Mouse (Mus musculus) heart, postnatal 36 days (tissue): Measurements from ENCODE around the gene Rps17. TPM values are rescaled to one million over a fixed set of nuclear protein-coding genes. Genes with fewer than 3 reads are reported as not detected.

ENCODE experiments used
- total RNA-seq, 2 experiments: library from RNA; stranded (reverse); gene quantifications; 2 replicates each; pipeline ENCODE4 v1.2.3; 2021

The Rps17 gene
- total RNA-seq, 2 experiments from 2014 or later = 870 to 936 TPM

Other genes starting within 250 kb of the Rps17 start
- under 1 TPM in 1 of 2 experiments, not detected in 1; 0.16 TPM for gene Slc28a1, start 230.5 kb downstream of the Rps17 start, total RNA-seq
- gene Pde8a, start 131.7 kb downstream of the Rps17 start, total RNA-seq = 10 to 100 TPM; 11.5 to 11.9 TPM
- gene Cpeb1, start 110.2 kb upstream of the Rps17 start, total RNA-seq = 10 to 100 TPM; 11.4 to 15.8 TPM
- gene Ap3b2, start 148.7 kb upstream of the Rps17 start, total RNA-seq = under 1 TPM in 1 of 2 experiments, not detected in 1; 0.44 TPM
- gene BC048679, start 153.0 kb upstream of the Rps17 start, total RNA-seq = not detected
- gene Fsd2, start 221.7 kb upstream of the Rps17 start, total RNA-seq = 100 to 1,000 TPM; 276 to 293 TPM
- 10 to 100 TPM in 1 of 2 experiments, 1 to 10 TPM in 1; 10.0 to 10.5 TPM for gene Whamm, start 226.0 kb upstream of the Rps17 start, total RNA-seq